In the genomic region with DNA sequence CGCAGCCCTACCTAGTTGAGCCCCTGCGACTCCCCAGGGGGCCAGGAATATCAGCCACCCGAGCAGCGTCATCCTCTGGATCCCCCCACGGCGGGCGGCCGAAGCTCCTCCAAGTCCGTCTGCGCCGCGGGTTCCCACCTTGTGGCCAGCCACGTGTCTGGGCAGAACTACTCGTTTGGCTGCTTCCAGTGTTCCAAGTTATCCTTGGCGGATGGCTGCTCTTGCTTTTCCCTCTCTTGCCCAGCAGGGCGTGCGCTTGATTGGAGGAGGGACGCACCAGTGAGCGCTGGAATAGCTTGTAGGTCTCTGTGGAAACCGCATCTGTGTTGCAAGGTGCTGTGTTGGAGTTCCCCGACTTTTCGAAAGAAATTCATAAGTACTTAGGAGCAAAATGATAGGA, we compare ENCODE assay signal across 7 mouse cellular contexts. TPM values are rescaled to one million over a fixed set of nuclear protein-coding genes. Genes with fewer than 3 reads are reported as not detected.
DNase-seq lines count a peak whose midpoint lies in the region; ATAC-seq and TF ChIP-seq lines count a peak whose summit lies in the region.

Gene Smpdl3b (minus strand): TSS at position 279 of the 400 bp plus-strand sequence.

- peak; percentile 86 for DNase-seq in ZHBTc4 (ENCODE audit: low read depth, low spot score)
- peak; percentile 67 for DNase-seq in gastrocnemius, postnatal 10 days
- DNase-seq in hindbrain, postnatal 0 days (ENCODE audit: low spot score): peak; percentile 83
- DNase-seq in left cerebral cortex, adult 2 months (ENCODE audit: extremely low spot score in 1 of 2, low spot score in 2 of 2): peak; percentile 73 to 75
- peak; percentile 83 for DNase-seq in right cerebral cortex, adult 18-20 months

- H3K36me3 ChIP-seq in hindbrain, postnatal 0 days (ENCODE audit: insufficient read depth, low read length): no peaks in the 10 kb centered on the region
- no peaks in the 10 kb centered on the region for H3K36me3 ChIP-seq in macrophage (ENCODE audit: inconsistent target)

- no peak within 1 kb of the TSS for H3K27ac ChIP-seq in cortical plate, adult 2 months (ENCODE audit: insufficient read depth, low read length)
- no peak within 1 kb of the TSS for H3K27ac ChIP-seq in hindbrain, postnatal 0 days
- H3K27ac ChIP-seq in left cerebral cortex, adult 2 months: peak within 1 kb of the TSS; percentile 51
- 0 out of 2 replicates have a peak within 1 kb of the TSS, but pooled peaks have one; percentile 10 for H3K27ac ChIP-seq in macrophage

- H3K79me2 ChIP-seq in macrophage (ENCODE audit: inconsistent target): no peaks in the 10 kb centered on the region

- peak within 1 kb of the TSS; percentile 93 for H3K4me2 ChIP-seq in hindbrain, postnatal 0 days (ENCODE audit: low read depth, low read length)

- no peaks in the 10 kb centered on the region for H3K9me3 ChIP-seq in hindbrain, postnatal 0 days (ENCODE audit: low read length)

- TF ChIP-seq CTCF in cortical plate, adult 2 months (IDR thresholded peaks at IDR 0.05; ENCODE audit: extremely low read depth, insufficient read depth, low read length): peak; percentile 50
- peak; percentile 69 for TF ChIP-seq CTCF in hindbrain, postnatal 0 days (IDR thresholded peaks at IDR 0.05; ENCODE audit: low read depth)
- peak; percentile 64 for TF ChIP-seq CTCF in left cerebral cortex, adult 2 months (IDR thresholded peaks at IDR 0.05)

- peak within 1 kb of the TSS; percentile 26 for H3K4me3 ChIP-seq in cortical plate, adult 2 months (ENCODE audit: insufficient read depth, low read length)
- peak within 1 kb of the TSS; percentile 41 for H3K4me3 ChIP-seq in hindbrain, postnatal 0 days (ENCODE audit: low read length)
- peak within 1 kb of the TSS; percentile 45 for H3K4me3 ChIP-seq in left cerebral cortex, adult 2 months
- H3K4me3 ChIP-seq in macrophage (ENCODE audit: inconsistent target): peak within 1 kb of the TSS; percentile 46

- under 1% methylated on average over 22 of the region's 22 CpGs for WGBS in hindbrain, postnatal 0 days
- 2% methylated on average over 22 of the region's 22 CpGs for WGBS in macrophage (ENCODE audit: missing documents)

- H3K4me1 ChIP-seq in cortical plate, adult 2 months (ENCODE audit: control insufficient read depth, insufficient read depth, low read length): no peaks in the 10 kb centered on the region
- peaks cover 7% of the 10 kb centered on the region; the same call in 1 of the 2 replicates for H3K4me1 ChIP-seq in hindbrain, postnatal 0 days (ENCODE audit: insufficient read depth, low read length)

- H3K9ac ChIP-seq in hindbrain, postnatal 0 days (replicated peaks; ENCODE audit: low read length): peak within 1 kb of the TSS; percentile 37; the same call in 1 of the 2 replicates

- peak; percentile 81; the same call in 1 of the 2 replicates for ATAC-seq in hindbrain, postnatal 0 days

- TF ChIP-seq POLR2A in cortical plate, adult 2 months (IDR thresholded peaks at IDR 0.05; ENCODE audit: extremely low read depth, insufficient read depth, low read length): no peak

- intact Hi-C loops in left cerebral cortex, adult 2 months (cut with DNase I): no loop called here

- H3K27me3 ChIP-seq in hindbrain, postnatal 0 days (ENCODE audit: insufficient read depth, low read length): 0 out of 2 replicates have a peak, but pooled peaks cover 7% of the 10 kb centered on the region

RNA-seq across cellular contexts. Expression of gene Smpdl3b, which starts in this region (rescaled TPM):
- 1.9 and 3.0 TPM in 2 replicates for polyA plus RNA-seq in cortical plate, adult 2 months (2012; rRNA removed)
- total RNA-seq in gastrocnemius, postnatal 10 days (2021): 1 to 10 TPM; 2.8 to 3.6 TPM
- total RNA-seq in hindbrain, postnatal 0 days (2014; rRNA removed): 0.47 and 1.0 TPM in 2 replicates
- polyA plus RNA-seq in hindbrain, postnatal 0 days (2015; fragmentation: Nextera tagmentation; extraction: Ambion mirVana): 0.98 and 1.4 TPM in 2 replicates
- 1 to 10 TPM; 4.3 to 4.4 TPM for total RNA-seq in left cerebral cortex, adult 2 months (2021)
- 1 to 10 TPM in 11 of 26 experiments, under 1 TPM in 8, not detected in 7; 0.38 to 3.7 (median 1.2) TPM for total RNA-seq in macrophage (2018; cell fraction: chromatin; rRNA removed)
- 1 to 10 TPM in 20 of 26 experiments, under 1 TPM in 6; 0.51 to 7.5 (median 2.2) TPM for total RNA-seq in macrophage (2018; cell fraction: cytosol; rRNA removed)
- 10 to 100 TPM in 8 of 26 experiments, 1 to 10 TPM in 14, under 1 TPM in 4; 0.85 to 22.2 (median 5.7) TPM for total RNA-seq in macrophage (2018; cell fraction: nucleus; rRNA removed)
- polyA plus RNA-seq in macrophage (2018): 1.0 to 8.5 TPM (median 1.9 TPM) in 3 replicates

Comparison
In these comparisons a context has a peak if more than half of its experiments do, and no peak if none do; other contexts are left out.
1. H3K27ac ChIP-seq: peak in left cerebral cortex, adult 2 months (single experiment) and macrophage (single experiment); none in cortical plate, adult 2 months (single experiment) and hindbrain, postnatal 0 days (single experiment).
2. Peak in every context shown above with its lines, with median percentiles within 50 percentile points of each other: DNase-seq, H3K4me3 ChIP-seq and CTCF ChIP-seq.